Mouse (Mus musculus): ENCODE results near the gene Nfkb2.

DNA sequence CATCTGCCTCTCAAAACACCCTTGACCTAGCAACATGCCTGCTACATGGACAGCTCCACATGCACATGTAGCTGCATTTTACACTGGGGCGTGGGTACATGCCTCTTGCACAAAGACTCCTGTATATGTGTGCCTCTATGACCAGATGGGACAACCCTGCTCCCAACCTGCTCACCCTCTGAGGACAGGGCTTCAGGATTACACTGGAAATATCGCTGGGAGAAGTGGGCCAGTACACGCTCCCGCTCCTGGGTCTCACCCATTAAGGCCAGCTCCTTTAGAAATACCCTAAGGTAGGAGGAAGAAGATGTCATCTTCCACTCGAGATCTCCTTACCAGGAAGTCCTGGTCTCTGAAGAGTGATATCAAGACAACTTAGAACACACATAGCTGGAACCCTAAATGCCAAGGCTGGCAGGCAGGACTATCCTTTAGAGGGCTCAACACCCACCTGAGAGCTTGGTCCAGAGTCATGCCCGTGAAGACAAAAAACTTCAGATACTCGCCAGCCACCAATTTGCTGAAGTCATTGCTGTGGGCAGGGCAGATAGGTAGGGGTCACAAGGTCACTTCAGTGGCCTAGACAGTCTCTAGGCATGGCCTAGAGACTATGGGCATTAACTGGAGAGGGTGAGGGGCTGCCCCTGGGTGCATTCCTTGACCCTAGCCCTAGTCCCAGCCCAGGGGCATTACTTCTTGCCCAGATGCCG is 16.1 kb downstream of the Nfkb2 start:
- TF ChIP-seq CTCF (IDR thresholded peaks at IDR 0.05; ENCODE audit: control insufficient read depth, insufficient read depth, insufficient read length) (no peak), USF1 (IDR thresholded peaks at IDR 0.05; ENCODE audit: low read depth) (no peak), MYOD1 (IDR thresholded peaks at IDR 0.05; ENCODE audit: control insufficient read depth, insufficient read length, low read depth) (no peak), MYOG (IDR thresholded peaks at IDR 0.05; ENCODE audit: control insufficient read depth, extremely low read depth, insufficient read length) (no peak), CEBPB (IDR thresholded peaks at IDR 0.05; ENCODE audit: low read depth) (no peak), FOSL1 (IDR thresholded peaks at IDR 0.05; ENCODE audit: insufficient read depth, low read length, poor library complexity, severe bottlenecking) (no peak)
